Mouse (Mus musculus) kidney, embryonic 14.5 days (tissue): Measurements from ENCODE around the gene Syt17. TPM values are rescaled to one million over a fixed set of nuclear protein-coding genes. Genes with fewer than 3 reads are reported as not detected.

Experiments used
- ATAC-seq: fragments of 200-750 bp; cut with Nextera tagmentation; 2 replicates; pipeline ENCODE4 v1.8.0; 2017; ENCODE audit warnings: moderate number of reproducible peaks, mild to moderate bottlenecking, moderate TSS enrichment, moderate library complexity; ENCODE audit not compliant: low FRiP score, low TSS enrichment
- H3K27ac ChIP-seq: fragments of 300-500 bp; sonication (generic); 2 replicates; pipeline ENCODE4 v1.5.1; 2014; ENCODE audit warnings: low read depth, mild to moderate bottlenecking, low read length, moderate library complexity, mixed read lengths
- H3K27me3 ChIP-seq: fragments of 300-500 bp; sonication (generic); 2 replicates; pipeline ENCODE4 v1.6.1; 2014; ENCODE audit warnings: mild to moderate bottlenecking, low read length; ENCODE audit not compliant: control insufficient read depth, insufficient read depth
- H3K36me3 ChIP-seq: fragments of 300-500 bp; sonication (generic); 2 replicates; pipeline ENCODE4 v1.6.1; 2014; ENCODE audit warnings: low read length, mixed read lengths; ENCODE audit not compliant: control insufficient read depth, insufficient read depth
- H3K4me1 ChIP-seq: fragments of 300-500 bp; sonication (generic); 2 replicates; pipeline ENCODE4 v1.6.1; 2014; ENCODE audit warnings: low read length, mixed read lengths; ENCODE audit not compliant: control insufficient read depth, insufficient read depth
- H3K4me2 ChIP-seq: fragments of 300-500 bp; sonication (generic); replicated peaks from 2 replicates; pipeline ENCODE4 v1.6.1; 2014; ENCODE audit warnings: low read depth, mild to moderate bottlenecking, low read length
- H3K4me3 ChIP-seq: fragments of 300-500 bp; sonication (generic); 2 replicates; pipeline ENCODE4 v1.5.1; 2014; ENCODE audit warnings: mild to moderate bottlenecking, low read length
- H3K9ac ChIP-seq: fragments of 300-500 bp; sonication (generic); 2 replicates; pipeline ENCODE4 v1.6.1; 2014; ENCODE audit warnings: low read depth, mild to moderate bottlenecking, low read length, moderate library complexity
- H3K9me3 ChIP-seq: fragments of 300-500 bp; sonication (generic); 2 replicates; pipeline ENCODE4 v1.6.1; 2016; ENCODE audit warnings: low read length; ENCODE audit not compliant: control insufficient read depth
- WGBS: fragments of 180-500 bp; shearing (Covaris S2); extraction: QIAGEN DNeasy Blood & Tissue Kit; methylation state at CpG from one replicate; pipeline ENCODE4 v1.1.7; 2014; 5-methylcytosine and 5-hydroxymethylcytosine counted together
- polyA plus RNA-seq: library from polyadenylated mRNA; unstranded; fragments of >200 nt; fragmentation: Nextera tagmentation; extraction: Ambion mirVana; gene quantifications from 2 replicates; pipeline ENCODE4 v1.2.1, GENCODE M21; 2014

Gene Syt17
- polyA plus RNA-seq, 1 experiment from 2014 or later = 11.4 TPM

- H3K9me3 ChIP-seq = no peaks in the 10 kb centered on the region
- no peak overlapping the region for H3K4me2 ChIP-seq
- no peak overlapping the region for H3K4me3 ChIP-seq
- no peaks in the 10 kb centered on the region for H3K36me3 ChIP-seq
- WGBS = 93% methylated on average over 5 of the region's 5 CpGs
- H3K4me1 ChIP-seq = no peaks in the 10 kb centered on the region
- no peak overlapping the region for H3K27ac ChIP-seq
- no peak overlapping the region for H3K9ac ChIP-seq
- H3K27me3 ChIP-seq = no peaks in the 10 kb centered on the region
- no peak for ATAC-seq
These were observed 76.7 kb downstream of the Syt17 start for GRCm38 (mm10) chr7:118371361-118371760.

DNA sequence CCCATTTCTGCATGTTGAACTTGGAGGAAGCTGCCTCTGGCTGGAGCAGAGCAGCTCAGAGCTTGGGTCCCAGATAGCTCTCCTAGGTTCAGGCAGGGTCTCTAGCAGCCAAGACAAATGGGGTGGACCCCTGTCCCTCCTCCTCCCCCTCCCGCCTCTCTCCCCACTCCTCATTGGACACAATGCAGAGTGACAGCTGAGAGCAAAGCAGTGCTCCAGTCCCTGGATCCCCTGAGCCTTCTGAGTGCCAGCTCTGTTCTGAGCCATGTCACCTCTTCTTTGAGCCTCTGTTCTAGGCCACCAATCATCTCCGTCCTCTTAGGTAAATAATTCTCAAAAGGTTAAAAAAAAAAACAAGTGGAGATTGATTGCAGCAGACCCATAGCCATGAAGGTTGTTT, 78.3 kb downstream of the Syt17 start:
- H3K27me3 ChIP-seq = no peaks in the 10 kb centered on the region
- H3K9me3 ChIP-seq = no peaks in the 10 kb centered on the region
- no peak overlapping the region for H3K27ac ChIP-seq
- no peak overlapping the region for H3K4me2 ChIP-seq
- H3K36me3 ChIP-seq = no peaks in the 10 kb centered on the region
- H3K9ac ChIP-seq = no peak overlapping the region
- no peak overlapping the region for H3K4me3 ChIP-seq
- H3K4me1 ChIP-seq = 0 out of 2 replicates have a peak, but pooled peaks cover 3% of the 10 kb centered on the region
- 57% methylated on average over 1 of the region's 2 CpGs for WGBS
- no peak for ATAC-seq

DNA sequence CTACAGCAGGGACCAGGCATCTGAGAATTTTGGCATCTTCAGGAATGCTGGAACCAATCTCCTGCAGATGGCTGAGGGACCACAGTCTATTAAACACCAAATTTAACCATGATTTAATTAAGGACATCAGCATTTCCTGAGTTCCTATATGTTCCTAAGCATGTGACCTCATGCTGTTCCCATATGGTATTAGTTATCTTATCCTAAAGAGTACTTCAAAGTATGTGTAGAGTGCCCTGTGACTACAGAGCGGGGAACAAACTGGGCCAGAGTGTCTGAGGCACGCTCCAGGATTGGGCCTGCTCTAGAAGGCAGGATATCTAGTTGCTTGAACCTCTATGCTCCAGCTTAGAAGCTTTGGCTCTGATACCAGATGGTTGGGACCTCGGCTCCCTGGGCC, 82.1 kb downstream of the Syt17 start:
- Histone ChIP-seq H3K4me2 (no peak overlapping the region), H3K4me3 (no peak overlapping the region), H3K36me3 (no peaks in the 10 kb centered on the region), H3K27ac (no peak overlapping the region; the same call in 1 of the 2 replicates), H3K9ac (no peak overlapping the region), H3K4me1 (0 out of 2 replicates have a peak, but pooled peaks cover 12% of the 10 kb centered on the region), H3K9me3 (no peaks in the 10 kb centered on the region), H3K27me3 (no peaks in the 10 kb centered on the region)
- 83% methylated on average over 3 of the region's 3 CpGs for WGBS
- no peak for ATAC-seq

- no peak overlapping the region for H3K4me2 ChIP-seq
- 0 out of 2 replicates have a peak, but pooled peaks cover 12% of the 10 kb centered on the region for H3K4me1 ChIP-seq
- H3K9me3 ChIP-seq = no peaks in the 10 kb centered on the region
- no peak for ATAC-seq
- peak overlapping the region; percentile 38; the same call in 1 of the 2 replicates for H3K27ac ChIP-seq
- no peaks in the 10 kb centered on the region for H3K36me3 ChIP-seq
- 49% methylated on average over 6 of the region's 6 CpGs for WGBS
- H3K9ac ChIP-seq = no peak overlapping the region
- no peaks in the 10 kb centered on the region for H3K27me3 ChIP-seq
- no peak overlapping the region for H3K4me3 ChIP-seq
These were observed 82.8 kb downstream of the Syt17 start for GRCm38 (mm10) chr7:118365251-118365650.

GRCm38 (mm10) chr7:118364353-118365007, 83.5 kb downstream of the Syt17 start:
- Histone ChIP-seq H3K27ac (peak overlapping the region; percentile 51; the same call in 1 of the 2 replicates), H3K9ac (no peak overlapping the region), H3K4me3 (no peak overlapping the region), H3K9me3 (no peaks in the 10 kb centered on the region), H3K4me2 (no peak overlapping the region; the same call in 1 of the 2 replicates), H3K4me1 (0 out of 2 replicates have a peak, but pooled peaks cover 12% of the 10 kb centered on the region), H3K27me3 (no peaks in the 10 kb centered on the region), H3K36me3 (no peaks in the 10 kb centered on the region)
- 37% methylated on average over 7 of the region's 7 CpGs for WGBS
- ATAC-seq = no peak

DNA sequence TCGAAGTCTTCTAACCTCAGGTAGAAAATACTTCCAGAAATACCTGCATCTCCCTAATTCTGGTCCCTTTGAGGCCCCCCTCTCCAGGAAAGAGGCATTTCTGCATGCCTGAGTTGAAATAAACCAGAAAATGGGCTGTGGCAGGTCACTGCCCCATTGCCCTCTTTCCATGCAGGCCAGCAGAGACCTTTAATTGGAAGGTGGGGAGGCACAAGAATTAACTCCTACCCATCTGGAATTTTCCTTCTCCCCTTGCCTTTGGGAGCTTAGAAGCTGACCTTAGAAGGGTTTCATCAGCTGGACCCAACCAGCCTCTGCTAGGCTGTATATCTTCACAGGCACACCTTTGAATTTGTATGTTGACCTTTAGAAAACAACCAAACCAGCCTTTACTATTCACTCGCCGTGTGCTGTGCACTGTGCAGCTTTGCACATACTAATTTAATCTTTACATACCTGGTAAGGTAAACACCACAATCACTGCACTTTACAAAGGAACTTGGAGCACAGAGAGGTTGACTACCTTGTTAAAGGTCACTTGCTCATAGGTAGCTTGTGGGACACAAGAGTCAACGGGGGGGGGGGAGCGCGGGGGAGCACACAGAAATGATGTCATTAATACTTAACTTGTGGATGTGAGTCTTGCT, 84.3 kb downstream of the Syt17 start:
- Histone ChIP-seq H3K27ac (peak overlapping the region; percentile 51), H3K36me3 (no peaks in the 10 kb centered on the region), H3K4me1 (0 out of 2 replicates have a peak, but pooled peaks cover 12% of the 10 kb centered on the region), H3K4me3 (no peak overlapping the region), H3K9me3 (no peaks in the 10 kb centered on the region), H3K4me2 (no peak overlapping the region), H3K27me3 (no peaks in the 10 kb centered on the region), H3K9ac (no peak overlapping the region)
- ATAC-seq = peak; percentile 46; the same call in 1 of the 2 replicates
- 62% methylated on average over 6 of the region's 6 CpGs for WGBS

DNA sequence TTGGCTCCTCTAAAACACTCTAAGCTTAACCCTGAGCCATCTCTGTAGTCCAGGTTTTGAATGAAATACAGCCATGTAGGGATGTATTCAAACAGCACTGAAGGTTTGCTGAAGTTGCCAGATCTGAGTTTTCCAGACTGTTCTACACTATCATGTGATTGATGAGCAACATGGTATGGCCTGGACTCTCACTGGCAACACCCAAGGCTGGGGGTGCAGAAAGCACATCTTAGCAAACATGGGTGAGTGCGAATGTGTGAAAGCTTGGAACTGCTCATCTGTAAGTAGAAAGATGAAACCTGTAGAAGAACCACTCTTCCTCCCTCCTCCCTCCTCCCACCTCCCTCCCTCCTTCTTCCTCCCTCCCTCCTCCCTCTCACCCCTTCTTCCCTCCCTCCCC, 85.1 kb downstream of the Syt17 start:
- WGBS = 65% methylated on average over 1 of the region's 1 CpGs
- Histone ChIP-seq H3K27ac (0 out of 2 replicates have a peak overlapping the region, but pooled peaks have one; percentile 30), H3K4me1 (0 out of 2 replicates have a peak, but pooled peaks cover 12% of the 10 kb centered on the region), H3K4me3 (no peak overlapping the region), H3K9me3 (no peaks in the 10 kb centered on the region), H3K4me2 (no peak overlapping the region), H3K36me3 (no peaks in the 10 kb centered on the region), H3K27me3 (no peaks in the 10 kb centered on the region), H3K9ac (no peak overlapping the region)
- no peak for ATAC-seq

DNA sequence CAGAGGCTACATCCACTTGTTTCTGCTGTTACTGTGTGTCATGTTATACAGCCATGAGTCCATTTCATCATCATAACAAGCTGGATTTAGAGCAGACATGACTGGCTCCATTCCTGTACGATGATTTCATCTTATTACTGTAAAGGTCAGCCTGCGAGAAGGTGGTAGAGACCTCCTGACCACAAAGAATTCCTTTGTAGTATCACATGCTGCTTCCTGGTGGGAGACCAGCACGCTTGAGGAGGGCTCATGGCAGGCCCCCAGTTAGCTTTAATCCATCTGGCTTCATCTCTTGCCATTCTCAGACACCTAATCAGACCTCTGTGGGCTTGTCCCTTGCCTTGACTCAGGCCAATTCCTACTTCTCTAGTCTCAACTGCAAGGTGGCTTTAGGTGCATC, 85.8 kb downstream of the Syt17 start:
- H3K27ac ChIP-seq = no peak overlapping the region
- 74% methylated on average over 3 of the region's 3 CpGs for WGBS
- no peak for ATAC-seq

DNA sequence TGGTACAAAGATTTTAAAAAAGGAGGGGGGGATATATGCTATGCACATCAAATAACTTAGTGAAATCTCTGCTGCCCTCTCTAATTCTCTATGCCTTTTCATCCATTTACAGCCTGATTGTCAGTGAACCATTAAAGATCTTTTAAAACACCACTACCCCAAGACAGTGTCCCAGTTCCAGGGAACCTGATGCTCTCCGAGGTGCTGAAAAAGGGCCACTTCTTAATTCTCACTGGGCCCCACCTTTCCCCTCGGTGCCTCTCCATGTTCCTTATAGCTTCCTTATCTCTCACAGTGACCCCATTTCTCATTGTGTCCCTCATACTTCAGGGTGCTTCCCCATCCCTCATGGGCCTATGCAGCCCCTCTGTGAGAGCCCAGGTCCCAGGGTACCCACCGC, 89.0 kb downstream of the Syt17 start:
- Histone ChIP-seq H3K9me3 (no peaks in the 10 kb centered on the region), H3K36me3 (no peaks in the 10 kb centered on the region), H3K27me3 (no peaks in the 10 kb centered on the region), H3K27ac (no peak overlapping the region), H3K4me1 (0 out of 2 replicates have a peak, but pooled peaks cover 5% of the 10 kb centered on the region), H3K4me3 (no peak overlapping the region), H3K4me2 (no peak overlapping the region), H3K9ac (no peak overlapping the region)
- 48% methylated on average over 3 of the region's 3 CpGs for WGBS
- no peak for ATAC-seq

More for the DNA sequence above, 85.8 kb downstream of the Syt17 start:
- Histone ChIP-seq H3K9me3 (no peaks in the 10 kb centered on the region), H3K9ac (no peak overlapping the region), H3K27me3 (no peaks in the 10 kb centered on the region), H3K4me1 (0 out of 2 replicates have a peak, but pooled peaks cover 12% of the 10 kb centered on the region), H3K4me2 (no peak overlapping the region), H3K36me3 (no peaks in the 10 kb centered on the region), H3K4me3 (no peak overlapping the region)
